Mouse (Mus musculus): ENCODE measurements at regions not wholly inside any gene's neighbourhood (a gene's known extent, or its start where the extent isn't known, plus 50 kb on each side); places are given as distances from the start of the nearest gene placed in this dataset.

DNA sequence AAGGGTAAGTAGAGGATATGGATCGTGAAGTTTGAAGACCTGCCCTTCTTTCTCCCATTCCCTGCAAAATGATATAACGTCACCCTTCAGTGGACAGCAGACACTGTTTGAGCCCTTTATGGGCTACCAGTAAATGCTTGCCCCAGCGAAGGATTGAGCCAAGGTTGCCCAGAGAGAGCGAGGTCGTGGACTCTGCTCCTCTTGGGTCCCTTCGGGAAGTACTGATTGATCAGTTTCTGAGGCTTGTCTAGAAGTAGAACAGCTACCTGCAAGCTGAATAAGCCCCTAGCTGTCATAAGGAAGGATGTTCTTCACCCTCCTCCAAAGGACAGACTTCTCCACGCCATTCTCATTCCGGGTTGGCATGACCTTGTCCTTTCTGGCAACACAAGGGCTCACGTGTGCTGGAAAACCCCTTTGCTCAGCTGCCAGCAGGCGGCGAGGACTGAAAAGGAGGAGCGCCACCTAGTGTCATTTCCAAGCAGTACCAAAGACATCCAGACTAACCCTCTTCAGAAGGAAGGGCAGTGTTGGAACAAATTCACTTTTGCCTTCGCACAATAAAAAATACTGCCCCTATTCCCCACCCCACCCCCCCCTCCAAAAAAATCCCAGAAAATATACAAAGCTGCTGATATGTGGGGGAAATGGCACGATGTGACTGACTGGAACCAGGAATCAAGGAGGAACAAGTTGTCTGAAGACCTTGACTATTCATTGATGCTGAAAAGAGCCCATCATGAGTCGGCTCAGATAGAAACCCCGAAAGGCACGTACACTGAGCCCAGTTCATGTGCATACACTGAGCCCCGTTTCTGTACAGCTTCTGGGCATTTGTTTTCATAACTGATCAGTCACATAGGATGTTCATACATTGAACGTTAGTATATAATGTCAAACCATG lies 274.8 kb upstream of the Pfn2 start:
- 45% methylated on average over 19 of the region's 19 CpGs for WGBS
- Histone ChIP-seq H3K9ac (ENCODE audit: low read length) (no peak overlapping the region), H3K4me2 (ENCODE audit: low read length) (no peak overlapping the region), H3K4me1 (replicated peaks; ENCODE audit: control insufficient read depth, insufficient read depth, low read length) (no peaks in the 10 kb centered on the region), H3K36me3 (ENCODE audit: control insufficient read depth, insufficient read depth, low read length) (no peaks in the 10 kb centered on the region), H3K4me3 (ENCODE audit: low read depth, low read length) (no peak overlapping the region), H3K27ac (ENCODE audit: low read depth) (no peak overlapping the region), H3K27me3 (replicated peaks; ENCODE audit: control insufficient read depth, insufficient read depth, low read length) (no peaks in the 10 kb centered on the region), H3K9me3 (ENCODE audit: control insufficient read depth, low read length) (no peaks in the 10 kb centered on the region)
- ATAC-seq (replicated peaks; ENCODE audit: low FRiP score, low TSS enrichment, low read depth) (peak; percentile 70), DNase-seq (ENCODE audit: low spot score) (peak; percentile 86)

GRCm38 (mm10) chr3:58123396-58124077 lies 275.7 kb upstream of the Pfn2 start:
- H3K36me3 ChIP-seq (ENCODE audit: control insufficient read depth, insufficient read depth, low read length): no peaks in the 10 kb centered on the region
- H3K9me3 ChIP-seq (ENCODE audit: control insufficient read depth, low read length): no peaks in the 10 kb centered on the region
- H3K4me3 ChIP-seq (ENCODE audit: low read depth, low read length): no peak overlapping the region
- DNase-seq (ENCODE audit: low spot score) (peak; percentile 21), ATAC-seq (replicated peaks; ENCODE audit: low FRiP score, low TSS enrichment, low read depth) (no peak)
- H3K27me3 ChIP-seq (replicated peaks; ENCODE audit: control insufficient read depth, insufficient read depth, low read length): no peaks in the 10 kb centered on the region
- H3K9ac ChIP-seq (ENCODE audit: low read length): no peak overlapping the region
- 76% methylated on average over 7 of the region's 7 CpGs for WGBS
- no peaks in the 10 kb centered on the region for H3K4me1 ChIP-seq (replicated peaks; ENCODE audit: control insufficient read depth, insufficient read depth, low read length)
- H3K4me2 ChIP-seq (ENCODE audit: low read length): no peak overlapping the region
- no peak overlapping the region for H3K27ac ChIP-seq (ENCODE audit: low read depth)

- Histone ChIP-seq H3K9me3 (ENCODE audit: control insufficient read depth, low read length) (no peaks in the 10 kb centered on the region), H3K27me3 (replicated peaks; ENCODE audit: control insufficient read depth, insufficient read depth, low read length) (no peaks in the 10 kb centered on the region), H3K9ac (ENCODE audit: low read length) (no peak overlapping the region), H3K4me2 (ENCODE audit: low read length) (no peak overlapping the region), H3K4me3 (ENCODE audit: low read depth, low read length) (no peak overlapping the region), H3K36me3 (ENCODE audit: control insufficient read depth, insufficient read depth, low read length) (no peaks in the 10 kb centered on the region), H3K4me1 (replicated peaks; ENCODE audit: control insufficient read depth, insufficient read depth, low read length) (0 out of 2 replicates have a peak, but pooled peaks cover 3% of the 10 kb centered on the region), H3K27ac (ENCODE audit: low read depth) (no peak overlapping the region)
- ATAC-seq (replicated peaks; ENCODE audit: low FRiP score, low TSS enrichment, low read depth): no peak
- WGBS: 68% methylated on average over 1 of the region's 1 CpGs
- DNase-seq (ENCODE audit: low spot score): peak; percentile 7
Observed at GRCm38 (mm10) chr3:58124886-58125285, 277.0 kb upstream of the Pfn2 start.

DNA sequence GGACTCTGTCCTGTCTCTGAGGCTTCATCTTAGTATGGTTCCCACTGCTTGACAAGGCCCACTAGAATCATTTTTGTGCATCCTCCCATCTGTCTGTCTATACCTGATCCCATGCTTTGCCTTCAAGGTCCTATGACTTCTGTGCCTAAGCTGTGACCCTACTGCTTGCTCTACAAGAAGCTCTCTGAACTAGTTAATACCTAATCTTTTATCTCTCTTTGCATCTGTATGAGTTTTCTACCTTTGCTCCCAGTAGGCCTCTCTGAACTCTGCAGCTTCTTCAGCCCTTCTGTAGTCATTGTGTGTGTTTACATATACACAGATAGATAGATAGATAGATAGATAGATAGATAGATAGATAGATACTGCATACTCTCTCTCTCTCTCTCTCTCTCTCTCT lies 279.1 kb upstream of the Pfn2 start:
- no peaks in the 10 kb centered on the region for H3K9me3 ChIP-seq (ENCODE audit: control insufficient read depth, low read length)
- H3K36me3 ChIP-seq (ENCODE audit: control insufficient read depth, insufficient read depth, low read length): no peaks in the 10 kb centered on the region
- H3K9ac ChIP-seq (ENCODE audit: low read length): no peak overlapping the region
- DNase-seq (ENCODE audit: low spot score): no peak
- peaks cover 7% of the 10 kb centered on the region; the same call in 1 of the 2 replicates for H3K4me1 ChIP-seq (replicated peaks; ENCODE audit: control insufficient read depth, insufficient read depth, low read length)
- ATAC-seq (replicated peaks; ENCODE audit: low FRiP score, low TSS enrichment, low read depth): no peak
- H3K27me3 ChIP-seq (replicated peaks; ENCODE audit: control insufficient read depth, insufficient read depth, low read length): no peaks in the 10 kb centered on the region
- no peak overlapping the region for H3K27ac ChIP-seq (ENCODE audit: low read depth)
- H3K4me3 ChIP-seq (ENCODE audit: low read depth, low read length): no peak overlapping the region
- no peak overlapping the region for H3K4me2 ChIP-seq (ENCODE audit: low read length)

- DNase-seq (ENCODE audit: low spot score): no peak
Observed at GRCm38 (mm10) chr3:58128059-58128458, 280.2 kb upstream of the Pfn2 start.

DNA sequence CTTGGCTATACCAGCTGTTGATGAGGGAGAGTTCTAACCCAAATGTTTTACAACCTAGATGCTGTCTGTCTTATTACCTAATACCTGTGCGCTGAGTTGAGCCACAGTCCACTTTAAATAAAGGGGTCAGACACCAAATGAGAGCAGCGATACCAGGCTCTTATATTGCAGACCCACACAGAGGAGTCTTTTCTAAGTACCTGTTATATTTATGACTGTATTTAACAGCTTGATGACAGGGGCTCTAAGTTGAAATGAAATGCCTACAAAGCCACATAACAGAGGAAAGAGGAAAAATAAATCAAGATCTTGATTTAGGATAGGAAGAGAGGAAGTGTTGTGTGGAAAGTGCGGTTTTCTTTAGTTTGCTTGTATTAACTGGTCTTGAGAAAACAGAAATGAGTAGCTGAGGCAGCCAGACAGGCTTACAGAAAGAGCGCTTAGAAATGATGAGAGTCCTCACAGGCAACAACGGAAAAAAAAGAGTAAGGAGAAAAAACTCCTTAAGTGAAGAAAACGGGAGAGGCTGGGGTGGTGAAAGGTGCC lies 281.6 kb upstream of the Pfn2 start:
- Histone ChIP-seq H3K27me3 (replicated peaks; ENCODE audit: control insufficient read depth, insufficient read depth, low read length) (no peaks in the 10 kb centered on the region), H3K27ac (ENCODE audit: low read depth) (no peak overlapping the region), H3K4me1 (replicated peaks; ENCODE audit: control insufficient read depth, insufficient read depth, low read length) (peaks cover 7% of the 10 kb centered on the region; the same call in 1 of the 2 replicates), H3K4me3 (ENCODE audit: low read depth, low read length) (no peak overlapping the region), H3K9me3 (ENCODE audit: control insufficient read depth, low read length) (no peaks in the 10 kb centered on the region), H3K36me3 (ENCODE audit: control insufficient read depth, insufficient read depth, low read length) (no peaks in the 10 kb centered on the region), H3K9ac (ENCODE audit: low read length) (no peak overlapping the region), H3K4me2 (ENCODE audit: low read length) (peak overlapping the region; percentile 24; the same call in 1 of the 2 replicates)
- 23% methylated on average over 6 of the region's 6 CpGs for WGBS
- DNase-seq (ENCODE audit: low spot score) (no peak), ATAC-seq (replicated peaks; ENCODE audit: low FRiP score, low TSS enrichment, low read depth) (no peak)

More at GRCm38 (mm10) chr3:58128059-58128458, 280.2 kb upstream of the Pfn2 start:
- no peaks in the 10 kb centered on the region for H3K9me3 ChIP-seq (ENCODE audit: control insufficient read depth, low read length)
- 72% methylated on average over 8 of the region's 8 CpGs for WGBS
- no peak overlapping the region for H3K9ac ChIP-seq (ENCODE audit: low read length)
- no peak for ATAC-seq (replicated peaks; ENCODE audit: low FRiP score, low TSS enrichment, low read depth)
- no peaks in the 10 kb centered on the region for H3K27me3 ChIP-seq (replicated peaks; ENCODE audit: control insufficient read depth, insufficient read depth, low read length)
- H3K4me2 ChIP-seq (ENCODE audit: low read length): no peak overlapping the region
- peaks cover 7% of the 10 kb centered on the region; the same call in 1 of the 2 replicates for H3K4me1 ChIP-seq (replicated peaks; ENCODE audit: control insufficient read depth, insufficient read depth, low read length)
- H3K27ac ChIP-seq (ENCODE audit: low read depth): no peak overlapping the region
- H3K36me3 ChIP-seq (ENCODE audit: control insufficient read depth, insufficient read depth, low read length): no peaks in the 10 kb centered on the region
- no peak overlapping the region for H3K4me3 ChIP-seq (ENCODE audit: low read depth, low read length)

DNA sequence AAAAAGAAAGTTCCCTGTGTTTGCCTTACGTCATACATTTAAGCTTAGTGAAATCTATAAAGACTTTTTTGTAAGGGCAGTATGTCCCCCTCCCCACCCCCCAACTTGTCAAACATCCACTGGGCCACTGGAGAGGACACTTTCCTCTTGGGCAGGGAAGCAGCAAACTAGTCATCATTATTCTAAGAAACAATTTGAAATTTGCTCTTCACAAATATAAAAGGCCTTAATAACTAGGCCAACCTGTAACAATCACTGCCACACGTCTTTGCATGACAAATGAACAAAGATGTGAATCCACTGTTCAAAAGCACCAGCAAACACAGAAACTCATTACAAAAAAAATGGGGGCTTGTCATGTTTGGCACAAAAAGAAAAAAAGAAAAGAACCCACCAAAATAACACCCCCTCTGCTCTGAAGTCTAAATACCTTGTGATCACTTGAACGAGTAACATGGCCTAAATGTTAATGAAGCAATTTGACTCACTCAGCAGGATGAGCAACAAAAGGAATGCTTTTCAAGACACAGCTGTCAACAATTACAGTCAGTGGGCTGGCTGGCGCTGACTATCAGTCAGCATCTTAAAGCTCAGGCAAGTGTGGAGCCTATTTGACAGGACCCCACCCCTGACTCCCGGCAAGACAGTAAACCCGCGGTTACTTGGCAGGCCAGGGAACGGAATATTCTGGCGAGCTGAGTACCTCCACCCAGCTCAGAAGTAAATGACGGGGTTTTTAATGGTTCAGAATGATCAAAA lies 278.7 kb upstream of the Tsc22d2 start:
- 48% methylated on average over 10 of the region's 10 CpGs for WGBS
- Histone ChIP-seq H3K4me2 (ENCODE audit: low read length) (no peak overlapping the region), H3K36me3 (ENCODE audit: control insufficient read depth, insufficient read depth, low read length) (no peaks in the 10 kb centered on the region), H3K9ac (ENCODE audit: low read length) (no peak overlapping the region), H3K4me3 (ENCODE audit: low read depth, low read length) (no peak overlapping the region), H3K4me1 (replicated peaks; ENCODE audit: control insufficient read depth, insufficient read depth, low read length) (no peaks in the 10 kb centered on the region; the same call in 1 of the 2 replicates), H3K27me3 (replicated peaks; ENCODE audit: control insufficient read depth, insufficient read depth, low read length) (no peaks in the 10 kb centered on the region), H3K27ac (ENCODE audit: low read depth) (no peak overlapping the region), H3K9me3 (ENCODE audit: control insufficient read depth, low read length) (no peaks in the 10 kb centered on the region)
- ATAC-seq (replicated peaks; ENCODE audit: low FRiP score, low TSS enrichment, low read depth): no peak
- DNase-seq (ENCODE audit: low spot score): no peak

Data from intestine, embryonic 14.5 days (tissue).